Mouse (Mus musculus) urinary bladder, adult 18-20 months (tissue): Measurements from ENCODE around the gene Gnai3.

Experiments used
- DNase-seq, 2 experiments: peaks; one replicate each; pipeline ENCODE4 v3.0.0; 2022; ENCODE audit warnings: low spot score in 2 of 2, mixed read lengths in 2 of 2

The Gnai3 gene

DNA sequence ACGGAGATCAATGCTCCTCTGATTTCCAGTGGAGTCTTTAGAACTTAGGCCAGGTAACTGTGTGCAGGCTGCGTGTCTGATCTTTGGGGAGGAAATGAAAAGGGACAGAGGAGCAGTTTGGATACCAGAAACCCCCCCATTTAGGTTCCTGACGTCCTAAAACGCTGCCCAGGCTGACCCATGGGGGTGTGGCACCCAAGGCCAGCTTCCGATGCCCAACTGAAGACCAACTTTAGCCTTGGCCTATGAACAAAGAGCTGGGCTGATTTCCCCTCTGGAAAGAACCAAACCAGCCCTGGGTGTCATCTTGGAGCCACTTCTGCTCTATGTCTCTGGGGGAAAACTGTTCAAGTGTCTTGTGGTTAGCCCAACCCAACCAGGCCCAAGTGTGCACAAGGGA lies 18.1 kb upstream of the Gnai3 start:
- no peak for DNase-seq

DNA sequence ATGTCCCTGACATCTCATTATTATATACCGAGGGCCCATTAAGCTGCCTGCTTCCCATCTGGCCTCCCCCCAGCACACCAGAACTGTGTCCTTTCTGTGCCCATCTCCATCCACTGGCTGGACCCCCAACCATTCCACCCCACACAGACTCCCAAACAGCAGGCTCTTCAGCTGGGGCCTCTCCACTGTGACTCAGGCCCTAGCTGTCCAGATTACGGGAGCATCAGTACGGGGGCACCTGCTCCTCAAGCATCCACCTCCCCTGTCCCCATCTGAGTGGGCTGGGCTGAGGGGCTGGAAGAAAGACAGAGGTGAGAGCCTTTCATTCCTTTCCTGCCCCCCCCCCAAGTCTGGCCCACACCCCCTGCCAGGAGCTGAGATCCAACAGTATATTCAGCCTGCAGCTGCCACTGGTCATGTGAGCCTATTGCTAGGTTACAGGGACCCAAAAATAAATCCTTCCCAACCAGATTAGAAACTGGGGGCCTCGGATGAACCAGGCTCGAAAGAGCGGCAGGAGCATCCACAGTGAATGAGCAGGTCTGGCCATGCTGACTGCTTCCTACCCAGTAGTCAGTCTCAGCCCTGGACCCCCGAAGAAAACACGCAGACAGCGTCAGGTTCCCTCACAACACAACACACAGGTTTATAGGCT lies 12.6 kb upstream of the Gnai3 start:
- no peak for DNase-seq

DNA sequence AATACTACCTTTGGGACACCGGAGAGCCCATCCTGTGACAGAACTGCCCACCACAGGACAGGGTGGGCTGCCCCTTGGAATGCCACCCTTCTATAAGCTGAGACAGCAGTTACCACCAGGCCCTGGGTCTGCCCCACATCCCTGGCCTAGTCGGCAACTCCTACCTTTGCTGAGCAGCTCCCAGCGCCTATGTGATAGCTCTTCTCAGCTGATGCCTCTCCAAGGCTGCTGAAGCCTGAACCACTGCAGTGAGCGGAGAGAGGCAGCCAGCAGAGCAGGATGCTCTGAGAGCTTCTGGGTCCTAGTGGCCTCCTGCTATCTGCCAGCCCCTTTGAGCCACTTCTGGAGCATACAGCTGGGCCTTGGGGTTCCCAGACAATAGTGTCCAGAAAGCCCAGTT lies 8.7 kb upstream of the Gnai3 start, which contains the start of gene Gpr61:
TSS of gene Gpr61 (minus strand) at position 227 of the 400 bp plus-strand sequence.
- DNase-seq, result no peak

DNA sequence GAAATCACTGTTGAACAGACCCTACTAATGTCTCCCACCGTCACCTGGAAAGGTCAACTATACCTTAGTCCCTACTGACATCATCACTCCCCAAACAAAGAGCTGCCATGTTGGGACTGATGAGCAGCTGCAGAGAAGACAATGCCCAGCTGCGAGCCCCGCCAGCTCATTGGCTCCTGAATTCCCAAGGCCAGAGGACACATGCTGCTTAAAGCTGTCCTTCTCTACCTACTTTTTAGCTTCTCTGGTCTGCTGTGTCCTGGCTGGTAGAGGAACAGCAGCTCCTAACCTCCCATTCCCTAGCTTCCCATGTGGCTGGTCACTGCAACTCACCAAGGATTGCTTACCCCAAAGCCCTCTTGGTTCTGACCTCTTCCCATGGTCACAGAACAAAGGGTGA lies 6.3 kb upstream of the Gnai3 start:
- no peak for DNase-seq

DNA sequence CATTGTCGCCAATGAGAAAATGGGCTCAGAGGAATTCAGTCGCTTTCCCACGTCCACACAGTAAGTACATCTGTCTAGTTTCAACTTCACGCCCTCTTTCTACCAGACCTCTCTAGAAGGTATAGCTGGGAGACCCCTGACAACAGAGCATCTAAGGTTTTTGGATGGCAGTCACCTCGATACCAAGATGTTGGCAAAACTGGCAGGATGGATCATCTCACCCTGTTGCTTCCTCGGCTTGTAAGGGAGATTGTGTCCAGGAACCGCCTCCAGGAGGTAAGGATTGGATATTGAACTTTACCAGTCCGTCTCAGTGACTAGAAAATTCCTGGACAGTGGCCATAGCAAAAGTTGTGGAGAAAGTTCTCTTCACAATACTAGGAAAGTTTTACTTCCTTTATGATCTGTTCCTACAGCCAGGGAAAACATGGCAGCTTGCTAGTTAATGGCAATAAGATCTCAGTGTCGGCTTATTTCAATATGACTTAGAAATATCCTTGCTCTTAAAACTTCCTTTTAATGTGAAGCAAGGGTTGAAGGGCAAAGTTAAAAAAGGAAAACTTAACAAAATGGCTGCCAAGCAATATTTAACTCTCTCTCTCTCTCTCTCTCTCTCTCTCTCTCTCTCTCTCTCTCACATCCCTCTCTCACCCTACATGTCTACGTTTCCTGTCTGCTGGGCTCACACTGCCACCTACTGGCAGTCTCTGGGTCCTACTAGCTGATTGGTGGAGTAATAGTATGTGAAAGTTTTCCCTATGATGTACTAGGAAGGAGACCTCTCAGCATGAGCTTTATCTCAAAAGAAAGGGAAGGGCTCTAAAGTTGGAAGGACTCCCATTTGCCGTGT lies 1.7 kb upstream of the Gnai3 start:
- DNase-seq, result peak; percentile 69 to 77

DNA sequence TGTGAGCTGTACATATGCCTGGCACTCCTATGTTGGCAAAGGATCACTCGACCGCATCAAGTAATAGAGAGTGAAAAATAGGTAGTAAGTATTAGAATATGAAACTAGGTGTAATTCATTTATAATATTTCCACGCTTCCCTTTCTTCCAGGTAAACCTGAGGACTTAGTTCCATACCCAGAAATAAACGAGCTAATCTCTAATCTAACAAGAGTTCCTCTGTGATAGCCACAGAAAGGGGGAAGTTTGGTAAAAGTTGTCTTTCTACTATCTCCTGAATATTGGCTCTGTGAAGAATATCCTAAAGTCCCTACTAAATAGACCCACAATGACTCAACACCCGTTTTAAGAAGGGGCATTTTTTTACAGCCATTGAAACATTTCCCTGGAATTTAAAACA lies 725 bp upstream of the Gnai3 start:
- no peak for DNase-seq

DNA sequence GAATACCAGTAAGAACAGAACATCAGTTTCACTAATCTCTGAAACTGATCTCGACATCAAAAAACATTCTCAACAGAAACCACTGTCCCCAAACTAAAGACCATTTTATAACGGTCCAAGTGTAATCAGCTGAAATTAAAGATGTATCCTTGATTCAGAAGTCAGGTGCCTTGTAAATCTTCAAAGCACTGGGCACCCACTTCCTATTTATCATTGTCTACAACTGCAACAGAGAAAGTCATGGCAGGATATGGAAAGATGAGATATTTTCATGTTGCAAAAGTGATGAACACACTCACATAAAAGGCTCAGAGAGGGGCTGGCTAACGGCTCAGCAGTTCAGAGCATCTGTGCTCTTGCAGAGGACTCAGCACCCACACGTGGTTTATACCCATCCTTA lies 5.2 kb downstream of the Gnai3 start:
- no peak for DNase-seq

DNA sequence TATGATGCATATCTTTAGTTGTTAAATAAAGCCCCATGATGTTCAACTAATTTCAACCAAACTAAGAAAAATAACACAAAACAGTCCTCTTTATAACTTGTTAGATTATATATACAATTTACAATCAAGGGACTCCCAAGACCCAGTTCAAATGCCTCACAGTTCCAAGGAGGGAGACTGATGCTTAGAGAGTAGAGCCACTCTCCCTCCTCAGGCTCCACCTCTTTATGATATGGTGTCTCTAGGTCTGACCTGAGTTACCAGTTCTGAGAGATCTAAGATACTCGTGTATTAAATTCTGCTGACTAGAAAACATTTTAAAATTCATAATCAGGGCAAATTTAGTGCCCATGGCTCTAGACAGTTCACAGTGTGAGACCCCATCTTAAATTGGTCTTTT lies 6.8 kb downstream of the Gnai3 start:
- no peak for DNase-seq

DNA sequence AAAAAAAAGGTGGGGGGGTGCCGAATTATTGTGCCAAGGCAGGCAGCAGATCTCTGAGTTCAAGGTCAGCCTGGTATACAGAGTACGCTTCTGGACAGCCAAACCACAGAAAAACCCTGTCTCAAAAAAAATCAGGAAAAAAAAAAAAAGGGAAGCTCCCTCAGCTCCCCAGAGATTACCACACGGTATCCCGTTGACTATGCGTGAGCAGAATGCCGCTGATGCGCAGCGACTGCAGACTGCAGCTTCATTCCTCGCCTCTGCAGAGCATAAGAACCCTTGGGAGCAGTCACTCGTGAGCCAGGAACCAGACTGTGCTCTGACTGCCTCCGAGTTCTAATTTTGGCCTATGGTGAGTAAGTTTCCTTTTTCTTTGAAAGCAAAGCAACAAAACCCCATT lies 11.2 kb downstream of the Gnai3 start:
- no peak for DNase-seq

DNA sequence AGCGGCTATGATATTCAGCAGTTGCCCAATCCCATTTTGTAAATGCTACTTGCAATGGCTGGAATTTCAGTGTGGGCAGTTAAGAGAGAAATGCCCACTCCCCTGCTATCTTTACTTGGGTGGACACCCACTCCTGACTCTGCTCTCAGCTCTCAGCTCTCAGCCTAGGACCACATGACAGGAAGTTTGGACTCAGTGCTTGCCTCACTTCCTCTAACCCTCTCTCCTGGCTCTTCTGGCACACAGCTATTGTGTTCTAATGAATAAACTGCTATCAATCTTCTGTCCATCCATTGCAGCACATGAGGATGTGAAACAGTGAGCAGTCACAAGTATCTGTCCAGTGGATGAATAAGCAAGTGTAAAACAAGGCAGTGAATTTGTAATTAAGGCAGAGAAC lies 13.5 kb downstream of the Gnai3 start:
- DNase-seq, result no peak

DNA sequence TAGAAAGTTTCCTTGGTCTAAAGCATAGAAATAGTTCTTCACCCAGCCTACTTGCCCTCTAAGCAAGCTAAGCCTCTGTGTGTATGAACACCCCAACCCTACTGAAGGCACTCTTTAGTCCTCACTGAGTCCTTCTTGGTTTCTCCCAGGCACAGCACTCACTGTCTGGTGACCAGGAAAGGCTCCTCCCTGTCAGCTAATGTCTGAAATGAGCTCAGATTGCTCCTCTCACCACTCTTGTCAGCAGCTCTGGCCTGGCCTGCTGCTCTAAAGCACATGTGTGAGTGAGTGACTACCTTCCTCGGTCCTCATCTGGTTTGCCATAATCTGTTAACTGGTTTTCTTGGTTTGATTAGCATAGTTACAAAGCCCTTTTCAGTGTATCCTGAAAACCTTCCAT lies 14.1 kb downstream of the Gnai3 start:
- no peak for DNase-seq

DNA sequence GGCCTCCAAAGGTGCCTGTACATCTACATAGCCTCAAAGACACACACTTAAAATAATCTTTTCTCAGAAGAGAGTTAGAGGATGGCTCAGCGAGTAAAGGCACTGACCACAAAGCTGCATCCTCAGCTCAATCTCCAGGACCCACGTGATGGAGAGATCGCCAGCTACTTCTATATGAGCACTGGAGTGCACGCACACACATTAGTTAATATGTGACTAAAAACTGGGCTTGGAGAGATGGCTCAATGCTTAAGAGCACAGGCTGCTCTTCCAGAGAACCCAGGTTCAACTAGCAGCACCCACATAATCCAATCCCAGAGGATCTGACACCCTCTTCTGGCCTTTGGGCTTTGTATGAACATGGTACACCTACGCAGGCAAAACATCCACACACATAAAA lies 14.7 kb downstream of the Gnai3 start:
- DNase-seq, result no peak

DNA sequence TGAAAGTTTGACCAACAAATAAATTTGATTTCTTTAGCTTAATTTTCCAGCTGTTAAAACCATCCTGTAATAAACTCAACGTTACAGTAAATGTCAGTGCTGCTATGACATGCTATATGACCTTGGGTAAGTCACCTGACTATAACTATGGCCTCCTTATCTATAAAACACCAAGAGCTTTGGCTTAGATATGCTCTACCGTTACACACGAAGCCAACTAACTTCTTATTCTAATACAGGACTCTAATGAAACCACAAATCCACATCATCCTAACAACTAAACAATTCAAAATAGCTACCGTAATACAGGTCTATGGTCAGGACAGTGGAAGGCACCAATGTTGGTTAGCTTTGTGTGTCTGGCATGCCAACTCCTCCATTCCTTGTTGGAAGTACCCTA lies 16.1 kb downstream of the Gnai3 start:
- no peak for DNase-seq

DNA sequence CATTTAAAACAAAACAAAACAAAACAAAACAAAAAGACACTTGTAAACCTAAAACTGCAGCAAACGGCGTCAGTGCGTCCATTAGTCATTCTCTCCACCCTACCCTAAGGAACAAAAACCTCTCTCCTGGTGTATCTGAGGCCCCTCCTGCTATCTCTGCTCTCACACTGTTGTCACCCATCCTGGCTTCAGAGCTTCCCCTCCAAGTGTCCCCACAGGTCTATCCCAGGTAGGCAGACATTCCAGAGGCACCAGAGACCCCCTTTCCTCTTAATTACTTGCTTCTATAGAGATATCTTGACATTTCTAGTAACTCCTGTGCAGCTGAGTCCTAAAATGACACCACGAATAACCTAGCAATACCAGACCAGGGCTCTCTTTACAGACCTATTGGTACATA lies 16.6 kb downstream of the Gnai3 start:
- no peak for DNase-seq

DNA sequence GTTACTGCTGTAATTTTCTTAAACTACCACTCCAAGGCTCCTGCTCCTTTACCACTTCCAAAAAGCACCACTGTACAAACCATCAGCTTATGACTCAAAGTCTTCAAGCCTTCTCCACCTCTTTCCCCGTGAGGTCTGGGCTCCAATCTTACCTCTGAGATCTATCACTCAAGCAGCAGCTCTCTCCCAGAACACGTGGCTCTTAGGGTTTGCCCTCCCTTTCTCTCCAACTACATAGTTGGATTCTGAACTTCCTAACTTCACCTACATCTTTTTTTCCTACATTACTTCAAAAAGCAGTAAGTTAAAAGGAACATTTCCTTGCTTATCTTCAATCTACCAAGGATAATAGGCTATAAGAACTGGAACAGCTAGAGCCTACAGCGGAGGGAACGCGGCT lies 17.4 kb downstream of the Gnai3 start:
- DNase-seq, result no peak

DNA sequence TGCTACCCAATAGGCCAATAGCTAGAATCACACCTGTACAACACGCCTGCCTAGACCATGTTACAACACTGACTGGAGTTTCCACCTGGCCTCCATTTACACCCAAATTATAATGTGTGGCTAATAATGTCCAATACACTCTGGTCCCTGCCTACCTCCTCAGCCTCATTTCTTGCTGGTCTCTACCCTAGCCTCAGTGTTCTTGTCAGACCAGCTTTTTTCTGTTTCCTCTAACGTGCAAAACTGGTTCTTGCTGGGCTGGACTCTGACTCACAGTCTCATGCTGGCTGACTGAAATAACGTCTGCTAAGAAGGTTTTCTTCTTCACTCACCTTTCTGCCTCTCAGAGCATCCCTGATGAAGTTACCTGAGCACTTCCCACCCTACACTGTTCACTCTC lies 19.6 kb downstream of the Gnai3 start:
- DNase-seq, result peak in 1 of 2 experiments; percentile 46

DNA sequence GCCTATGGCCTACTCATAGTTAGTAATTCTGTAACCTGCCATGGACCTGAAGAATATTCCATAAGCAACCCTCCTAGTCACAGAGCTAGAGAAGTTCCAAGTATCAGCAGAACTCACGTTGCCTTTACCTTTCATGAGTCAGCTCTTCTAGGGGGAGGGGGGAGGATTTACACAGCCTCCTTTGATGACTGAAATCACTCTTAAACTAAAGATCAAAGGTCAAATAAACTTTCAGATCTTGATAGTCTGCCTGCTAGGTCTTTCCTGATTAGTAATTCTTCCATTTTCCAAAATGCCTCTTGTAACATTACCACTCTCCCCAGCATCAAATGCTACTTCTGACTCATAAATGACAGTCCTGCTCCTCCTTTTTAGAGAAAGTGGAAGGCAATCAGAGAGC lies 21.8 kb downstream of the Gnai3 start:
- no peak for DNase-seq

DNA sequence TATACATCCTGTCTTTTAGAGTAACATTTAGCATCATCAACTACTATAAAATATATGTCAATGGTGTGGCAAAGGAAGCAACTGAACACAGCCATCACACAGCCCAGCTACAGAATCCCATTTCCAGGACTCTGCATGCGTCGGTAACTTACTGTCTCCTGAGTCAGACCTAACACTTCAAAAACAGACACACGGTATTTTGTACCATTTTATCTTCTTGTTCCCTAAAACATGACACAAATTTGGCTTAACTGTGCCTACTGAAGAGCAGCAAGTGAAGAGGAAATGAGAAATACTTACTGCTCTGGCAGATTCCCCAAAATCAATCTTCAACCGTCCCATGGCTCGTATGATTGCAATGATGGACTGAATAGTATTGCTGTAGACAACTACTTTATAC lies 22.7 kb downstream of the Gnai3 start:
- DNase-seq, result no peak

DNA sequence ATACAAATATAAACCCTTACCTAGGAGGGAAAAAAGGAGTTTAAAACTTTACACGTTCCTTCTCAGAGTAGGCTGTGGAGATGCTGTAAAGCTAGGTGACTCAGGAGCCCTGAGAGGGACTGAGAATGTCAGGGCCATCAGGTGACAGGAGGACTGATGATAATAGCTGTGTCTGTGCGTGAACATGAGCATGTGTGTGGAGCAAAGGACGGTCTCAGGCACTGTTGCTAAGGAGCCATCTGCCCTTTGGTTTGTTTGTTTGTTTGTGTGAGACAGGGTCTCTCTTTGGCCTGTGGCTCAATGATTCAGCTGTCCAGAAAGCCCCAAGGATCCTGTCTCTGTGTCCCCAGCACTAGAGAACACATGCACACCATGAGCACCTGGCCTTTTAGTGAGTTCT lies 24.8 kb downstream of the Gnai3 start:
- no peak for DNase-seq

DNA sequence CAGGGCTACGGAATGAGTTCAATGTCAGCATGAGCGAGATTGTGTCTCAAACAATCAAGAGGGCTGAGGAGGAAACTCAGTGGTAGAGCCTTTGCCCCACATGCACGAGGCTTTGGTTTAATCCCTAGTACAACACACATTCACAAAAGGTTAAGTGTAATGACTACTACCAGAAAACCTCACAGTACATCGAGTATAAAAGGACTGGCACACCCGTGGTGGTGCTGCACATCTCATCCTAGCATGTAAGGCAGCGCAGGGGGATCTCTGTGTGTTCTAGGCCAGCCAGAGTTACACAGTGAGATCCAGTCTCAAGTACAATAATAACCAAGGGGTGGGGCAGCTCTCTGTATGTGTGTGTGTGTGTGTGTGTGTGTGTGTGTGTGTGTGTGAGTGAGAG lies 28.5 kb downstream of the Gnai3 start:
- no peak for DNase-seq

DNA sequence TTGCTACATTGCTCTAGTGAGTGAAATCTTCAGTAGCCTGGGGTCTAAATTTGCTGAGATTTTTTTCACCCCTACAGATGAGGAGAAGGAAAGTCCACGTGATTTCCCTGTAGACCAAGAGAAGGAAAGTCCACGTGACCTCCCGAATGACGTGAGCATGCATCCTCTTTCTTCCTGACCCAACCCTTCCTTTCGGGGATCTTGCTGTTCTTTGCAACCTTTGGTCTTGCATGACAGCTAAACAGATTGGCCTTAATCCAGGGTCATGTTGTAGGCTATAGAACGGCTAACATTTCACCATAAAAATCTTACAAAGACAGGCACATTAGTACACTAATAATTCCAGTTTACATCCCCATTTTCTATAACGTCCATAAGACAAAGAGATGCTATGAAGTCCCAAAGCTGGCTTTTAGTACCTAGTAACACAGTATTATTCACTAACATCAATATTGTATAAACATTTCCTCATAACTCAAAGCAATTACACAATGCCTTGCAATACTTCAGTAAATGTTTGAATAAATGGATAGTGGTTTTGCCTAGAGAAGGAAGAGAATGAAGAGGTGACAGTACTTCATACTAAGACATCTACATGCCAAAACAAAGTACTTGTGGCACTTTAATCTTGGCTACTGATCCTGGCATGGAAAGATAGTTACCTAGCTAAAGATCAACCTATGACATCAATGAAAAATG lies 32.2 kb downstream of the Gnai3 start:
- DNase-seq, result no peak

DNA sequence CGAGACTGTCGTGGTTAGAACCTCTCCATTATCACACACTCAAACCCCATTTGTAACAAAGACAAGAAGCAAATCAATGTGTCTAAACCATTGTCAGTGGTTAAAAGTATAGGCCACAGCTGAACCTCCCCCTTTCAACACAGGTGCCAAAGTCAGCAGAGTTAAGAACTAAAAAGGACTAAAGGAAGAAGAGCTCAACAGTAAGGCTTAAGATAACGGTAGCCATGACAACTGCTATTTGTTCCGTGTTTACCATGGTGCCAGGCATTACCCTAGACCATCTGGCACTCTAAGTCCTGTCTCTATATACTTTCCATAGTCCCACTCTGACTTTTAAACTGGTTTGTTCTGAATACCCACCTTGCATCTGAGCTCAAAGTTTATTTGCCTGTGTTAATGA lies 33.3 kb downstream of the Gnai3 start:
- DNase-seq, result no peak

DNA sequence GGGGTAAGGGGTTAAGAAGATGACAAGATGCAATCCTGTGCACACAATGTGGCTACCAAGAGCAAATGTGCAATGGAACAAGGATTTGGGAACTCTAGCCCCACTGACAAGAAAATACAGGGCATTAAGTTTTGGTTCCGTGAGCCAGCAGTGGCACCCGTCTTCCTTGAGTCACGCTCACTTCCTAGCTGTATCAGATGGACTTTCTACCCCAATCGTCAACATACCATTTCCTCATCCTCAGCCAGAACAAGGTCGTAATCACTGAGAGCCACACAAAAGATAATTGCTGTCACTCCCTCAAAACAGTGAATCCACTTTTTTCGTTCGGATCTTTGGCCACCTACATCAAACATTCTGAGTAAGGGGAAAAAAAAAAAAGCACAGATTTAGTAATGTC lies 33.7 kb downstream of the Gnai3 start:
- no peak for DNase-seq
